Mouse (Mus musculus): ENCODE results near the gene Neurl2. TPM values are rescaled to one million over a fixed set of nuclear protein-coding genes. Genes with fewer than 3 reads are reported as not detected.
"Not testable (repeated sequence)": the region's sequence is repeated elsewhere in the genome, so short reads cannot be mapped to it uniquely, and the experiment has no call there.

The Neurl2 gene
- 6.8 and 7.1 TPM in 2 replicates for polyA plus RNA-seq (2015; fragmentation: Nextera tagmentation; extraction: Ambion mirVana)

- peak; percentile 79 for ATAC-seq (ENCODE audit: low FRiP score)
- Histone ChIP-seq H3K9me3 (replicated peaks) (no peaks in the 10 kb centered on the region), H3K4me3 (replicated peaks) (peak within 1 kb of the TSS; percentile 78), H3K4me1 (peaks cover 26% of the 10 kb centered on the region), H3K36me3 (peaks cover 11% of the 10 kb centered on the region), H3K27me3 (replicated peaks) (no peaks in the 10 kb centered on the region), H3K4me2 (peak within 1 kb of the TSS; percentile 93), H3K9ac (replicated peaks) (peak within 1 kb of the TSS; percentile 78), H3K27ac (replicated peaks) (peak within 1 kb of the TSS; percentile 85)
- WGBS: under 1% methylated on average over 31 of the region's 31 CpGs
These were observed at the start of gene Neurl2 for GRCm38 (mm10) chr2:164833314-164833959. Gene Neurl2, minus strand, starts transcription at chr2:164833456.

GRCm38 (mm10) chr2:164882619-164883018 is 49.4 kb upstream of the Neurl2 start:
- Histone ChIP-seq H3K27me3 (replicated peaks) (no peaks in the 10 kb centered on the region), H3K4me1 (peaks cover 25% of the 10 kb centered on the region), H3K36me3 (peaks cover 46% of the 10 kb centered on the region), H3K9ac (replicated peaks) (no peak overlapping the region), H3K9me3 (replicated peaks) (no peaks in the 10 kb centered on the region), H3K4me2 (no peak overlapping the region), H3K27ac (replicated peaks) (no peak overlapping the region), H3K4me3 (replicated peaks) (no peak overlapping the region)
- WGBS: 18% methylated on average over 9 of the region's 9 CpGs
- no peak for ATAC-seq (ENCODE audit: low FRiP score)

GRCm38 (mm10) chr2:164879568-164880277 is 46.5 kb upstream of the Neurl2 start:
- Histone ChIP-seq H3K36me3 (peaks cover 19% of the 10 kb centered on the region), H3K4me1 (peaks cover 35% of the 10 kb centered on the region), H3K27ac (replicated peaks) (peak overlapping the region; percentile 100), H3K4me3 (replicated peaks) (peak overlapping the region; percentile 89), H3K4me2 (peak overlapping the region; percentile 96), H3K9me3 (replicated peaks) (no peaks in the 10 kb centered on the region), H3K27me3 (replicated peaks) (no peaks in the 10 kb centered on the region), H3K9ac (replicated peaks) (peak overlapping the region; percentile 100)
- under 1% methylated on average over 52 of the region's 72 CpGs for WGBS
- ATAC-seq (ENCODE audit: low FRiP score): peak; percentile 92

GRCm38 (mm10) chr2:164879228-164879567 is 45.9 kb upstream of the Neurl2 start, which contains the start of gene Pcif1:
Gene Pcif1, plus strand, starts transcription at chr2:164879304.
- H3K27me3 ChIP-seq (replicated peaks): no peaks in the 10 kb centered on the region
- H3K27ac ChIP-seq (replicated peaks): peak within 1 kb of the TSS; percentile 100
- ATAC-seq (ENCODE audit: low FRiP score): peak; percentile 92
- H3K4me3 ChIP-seq (replicated peaks): peak within 1 kb of the TSS; percentile 89
- H3K36me3 ChIP-seq: peaks cover 16% of the 10 kb centered on the region
- under 1% methylated on average over 26 of the region's 40 CpGs for WGBS
- H3K9me3 ChIP-seq (replicated peaks): no peaks in the 10 kb centered on the region
- peaks cover 40% of the 10 kb centered on the region for H3K4me1 ChIP-seq
- H3K4me2 ChIP-seq: peak within 1 kb of the TSS; percentile 96
- H3K9ac ChIP-seq (replicated peaks): peak within 1 kb of the TSS; percentile 100

- under 1% methylated on average over 28 of the region's 28 CpGs for WGBS
- H3K36me3 ChIP-seq: peaks cover 10% of the 10 kb centered on the region
- H3K4me2 ChIP-seq: peak overlapping the region; percentile 96
- no peaks in the 10 kb centered on the region for H3K9me3 ChIP-seq (replicated peaks)
- peak overlapping the region; percentile 100 for H3K9ac ChIP-seq (replicated peaks)
- H3K27ac ChIP-seq (replicated peaks): peak overlapping the region; percentile 100
- peaks cover 43% of the 10 kb centered on the region for H3K4me1 ChIP-seq
- H3K27me3 ChIP-seq (replicated peaks): no peaks in the 10 kb centered on the region
- peak overlapping the region; percentile 89 for H3K4me3 ChIP-seq (replicated peaks)
- ATAC-seq (ENCODE audit: low FRiP score): peak; percentile 63
These were observed 45.4 kb upstream of the Neurl2 start for GRCm38 (mm10) chr2:164878509-164879227.

GRCm38 (mm10) chr2:164877376-164878215 is 44.3 kb upstream of the Neurl2 start:
- not testable (repeated sequence) for H3K36me3 ChIP-seq; ATAC-seq (ENCODE audit: low FRiP score); H3K27me3 ChIP-seq (replicated peaks); H3K9me3 ChIP-seq (replicated peaks); H3K9ac ChIP-seq (replicated peaks)
- WGBS: 71% methylated on average over 11 of the region's 11 CpGs
- H3K27ac ChIP-seq (replicated peaks): peak overlapping the region; percentile 100; the same call in 1 of the 2 replicates
- H3K4me2 ChIP-seq: peak overlapping the region; percentile 96
- peak overlapping the region; percentile 89 for H3K4me3 ChIP-seq (replicated peaks)
- peaks cover 43% of the 10 kb centered on the region for H3K4me1 ChIP-seq

DNA sequence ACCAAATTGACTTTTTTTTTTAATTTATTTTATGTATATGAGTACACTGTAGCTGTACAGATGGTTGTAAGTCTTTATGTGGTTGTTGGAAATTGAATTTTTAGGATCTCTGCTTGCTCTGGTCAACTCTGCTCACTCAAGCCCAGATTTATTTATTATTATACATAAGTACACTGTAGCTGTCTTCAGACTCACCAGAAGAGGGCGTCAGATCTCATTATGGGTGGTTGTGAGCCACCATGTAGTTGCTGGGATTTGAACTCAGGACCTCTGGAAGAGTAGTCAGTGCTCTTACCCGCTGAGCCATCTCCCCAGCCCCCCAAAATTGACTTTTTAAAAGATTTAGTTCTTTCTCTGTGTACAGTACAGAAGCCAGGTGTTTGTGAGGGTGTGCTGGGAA is 42.4 kb upstream of the Neurl2 start:
- WGBS: 57% methylated on average over 2 of the region's 2 CpGs
- not testable (repeated sequence) for H3K4me2 ChIP-seq; H3K9ac ChIP-seq (replicated peaks); H3K4me3 ChIP-seq (replicated peaks); H3K9me3 ChIP-seq (replicated peaks); H3K27me3 ChIP-seq (replicated peaks); H3K27ac ChIP-seq (replicated peaks); ATAC-seq (ENCODE audit: low FRiP score); H3K36me3 ChIP-seq
- H3K4me1 ChIP-seq: peaks cover 35% of the 10 kb centered on the region

DNA sequence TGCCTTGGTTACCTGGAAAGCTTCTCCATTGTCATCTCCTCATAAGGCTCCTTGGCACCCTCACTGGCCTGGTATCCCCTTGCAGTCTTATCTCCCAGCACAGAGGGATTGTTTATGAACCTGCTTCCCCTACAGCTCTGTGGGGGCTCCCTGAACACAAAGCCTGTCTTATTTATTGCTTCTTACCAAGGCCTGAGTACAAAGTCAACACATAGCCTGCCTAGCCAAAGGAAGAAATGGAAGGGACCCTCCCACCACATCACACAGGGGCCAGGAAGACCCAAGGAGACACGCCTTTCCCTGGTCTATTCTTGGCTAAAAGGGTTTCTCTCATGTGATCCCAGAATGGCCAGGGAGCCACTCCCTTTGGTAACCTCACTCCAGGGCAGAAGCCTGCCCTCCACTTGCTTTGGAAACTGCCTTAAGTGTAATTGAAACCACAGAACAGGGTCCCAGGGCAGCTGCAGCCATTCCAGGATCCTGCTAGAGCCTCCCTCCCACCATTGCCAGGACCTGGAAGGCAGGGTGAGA is 41.0 kb upstream of the Neurl2 start:
- Histone ChIP-seq H3K4me1 (peaks cover 28% of the 10 kb centered on the region), H3K36me3 (no peaks in the 10 kb centered on the region), H3K9ac (replicated peaks) (no peak overlapping the region; the same call in 1 of the 2 replicates), H3K27ac (replicated peaks) (peak overlapping the region; percentile 65), H3K27me3 (replicated peaks) (no peaks in the 10 kb centered on the region), H3K9me3 (replicated peaks) (no peaks in the 10 kb centered on the region), H3K4me2 (no peak overlapping the region), H3K4me3 (replicated peaks) (no peak overlapping the region)
- 0% methylated on average over 1 of the region's 1 CpGs for WGBS
- no peak for ATAC-seq (ENCODE audit: low FRiP score)

DNA sequence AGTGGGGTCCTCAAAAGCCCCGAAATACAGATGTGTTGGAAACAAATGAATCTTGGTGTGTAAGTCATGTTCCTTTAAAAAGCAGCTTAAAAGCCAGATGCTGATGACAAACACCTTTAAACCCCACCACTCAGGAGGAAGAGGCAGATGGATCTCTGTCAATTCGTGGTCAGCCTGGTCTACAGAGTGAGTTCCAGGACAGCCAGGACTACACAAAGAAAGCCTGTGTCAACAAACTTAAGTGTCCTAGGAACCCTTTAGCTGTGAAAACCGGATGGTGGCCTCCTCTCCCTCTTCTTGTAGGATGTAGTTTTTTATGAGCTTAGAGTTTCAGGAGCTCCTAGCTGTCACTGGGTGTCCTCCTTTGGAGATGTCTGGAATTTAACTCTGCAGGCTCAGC is 40.4 kb upstream of the Neurl2 start:
- no peaks in the 10 kb centered on the region for H3K9me3 ChIP-seq (replicated peaks)
- H3K9ac ChIP-seq (replicated peaks): no peak overlapping the region
- peaks cover 26% of the 10 kb centered on the region for H3K4me1 ChIP-seq
- H3K36me3 ChIP-seq: no peaks in the 10 kb centered on the region
- peak overlapping the region; percentile 65; the same call in 1 of the 2 replicates for H3K27ac ChIP-seq (replicated peaks)
- no peak for ATAC-seq (ENCODE audit: low FRiP score)
- no peak overlapping the region for H3K4me2 ChIP-seq
- WGBS: 49% methylated on average over 3 of the region's 3 CpGs
- H3K27me3 ChIP-seq (replicated peaks): no peaks in the 10 kb centered on the region
- no peak overlapping the region for H3K4me3 ChIP-seq (replicated peaks)

- Histone ChIP-seq H3K4me2 (no peak overlapping the region), H3K9me3 (replicated peaks) (no peaks in the 10 kb centered on the region), H3K4me1 (0 out of 2 replicates have a peak, but pooled peaks cover 12% of the 10 kb centered on the region), H3K27ac (replicated peaks) (no peak overlapping the region), H3K36me3 (no peaks in the 10 kb centered on the region), H3K9ac (replicated peaks) (no peak overlapping the region), H3K4me3 (replicated peaks) (no peak overlapping the region), H3K27me3 (replicated peaks) (no peaks in the 10 kb centered on the region)
- no peak for ATAC-seq (ENCODE audit: low FRiP score)
- 60% methylated on average over 6 of the region's 6 CpGs for WGBS
These were observed 38.5 kb upstream of the Neurl2 start for GRCm38 (mm10) chr2:164871602-164872303.
